Mouse (Mus musculus) monocyte, adult 5-6 weeks (primary cell): ENCODE results near the gene Fam196b. TPM values are rescaled to one million over a fixed set of nuclear protein-coding genes. Genes with fewer than 3 reads are reported as not detected.

Experiments used
- ATAC-seq: fragments of 153-309, 156-312 bp; replicated peaks from 2 replicates; pipeline ENCODE4 v1.8.0; 2017; ENCODE audit warnings: mild to moderate bottlenecking; ENCODE audit not compliant: low TSS enrichment, insufficient number of reproducible peaks, severe bottlenecking, poor library complexity, low FRiP score
- total RNA-seq: library from RNA; stranded (forward); fragments of 200-1000, 200-491, 200-594 nt; gene quantifications from 3 replicates; pipeline ENCODE4 v1.2.3, GENCODE M21; 2017

The Fam196b gene
- total RNA-seq, 1 experiment from 2014 or later, result 0.38 TPM

GRCm38 (mm10) chr11:34392105-34392504 lies 77.5 kb downstream of the Fam196b start:
- no peak for ATAC-seq

- no peak for ATAC-seq
Observed at GRCm38 (mm10) chr11:34395802-34396201, 81.2 kb downstream of the Fam196b start.

GRCm38 (mm10) chr11:34397661-34398060 lies 83.0 kb downstream of the Fam196b start:
- no peak for ATAC-seq

GRCm38 (mm10) chr11:34398555-34398954 lies 83.9 kb downstream of the Fam196b start:
- no peak for ATAC-seq

- ATAC-seq, result no peak
Observed at GRCm38 (mm10) chr11:34401343-34401742, 86.7 kb downstream of the Fam196b start.

GRCm38 (mm10) chr11:34405311-34405710 lies 90.7 kb downstream of the Fam196b start:
- ATAC-seq, result no peak

- no peak for ATAC-seq
Observed at GRCm38 (mm10) chr11:34406309-34406708, 91.7 kb downstream of the Fam196b start.

GRCm38 (mm10) chr11:34406850-34407249 lies 92.2 kb downstream of the Fam196b start:
- ATAC-seq, result no peak

- no peak for ATAC-seq
Observed at GRCm38 (mm10) chr11:34415884-34416618, 101.4 kb downstream of the Fam196b start.

GRCm38 (mm10) chr11:34416619-34416979 lies 102.0 kb downstream of the Fam196b start:
- ATAC-seq, result no peak

- no peak for ATAC-seq
Observed at GRCm38 (mm10) chr11:34421061-34421460, 106.4 kb downstream of the Fam196b start.

- ATAC-seq, result no peak
Observed at GRCm38 (mm10) chr11:34424546-34424945, 109.9 kb downstream of the Fam196b start.

- ATAC-seq, result no peak
Observed at GRCm38 (mm10) chr11:34427212-34427611, 112.6 kb downstream of the Fam196b start.

GRCm38 (mm10) chr11:34430940-34431339 lies 116.3 kb downstream of the Fam196b start:
- ATAC-seq, result no peak

GRCm38 (mm10) chr11:34431371-34431770 lies 116.7 kb downstream of the Fam196b start:
- ATAC-seq, result no peak

- ATAC-seq, result no peak
Observed at GRCm38 (mm10) chr11:34431978-34432377, 117.4 kb downstream of the Fam196b start.

GRCm38 (mm10) chr11:34437446-34437845 lies 122.8 kb downstream of the Fam196b start:
- ATAC-seq, result no peak

GRCm38 (mm10) chr11:34438429-34438828 lies 123.8 kb downstream of the Fam196b start:
- no peak for ATAC-seq

GRCm38 (mm10) chr11:34447891-34448290 lies 133.3 kb downstream of the Fam196b start:
- ATAC-seq, result no peak

- ATAC-seq, result no peak
Observed at GRCm38 (mm10) chr11:34449944-34450343, 135.3 kb downstream of the Fam196b start.

GRCm38 (mm10) chr11:34467056-34467455 lies 152.4 kb downstream of the Fam196b start:
- no peak for ATAC-seq
